23 mouse cellular contexts compared by ENCODE assay signal in the genomic region with DNA sequence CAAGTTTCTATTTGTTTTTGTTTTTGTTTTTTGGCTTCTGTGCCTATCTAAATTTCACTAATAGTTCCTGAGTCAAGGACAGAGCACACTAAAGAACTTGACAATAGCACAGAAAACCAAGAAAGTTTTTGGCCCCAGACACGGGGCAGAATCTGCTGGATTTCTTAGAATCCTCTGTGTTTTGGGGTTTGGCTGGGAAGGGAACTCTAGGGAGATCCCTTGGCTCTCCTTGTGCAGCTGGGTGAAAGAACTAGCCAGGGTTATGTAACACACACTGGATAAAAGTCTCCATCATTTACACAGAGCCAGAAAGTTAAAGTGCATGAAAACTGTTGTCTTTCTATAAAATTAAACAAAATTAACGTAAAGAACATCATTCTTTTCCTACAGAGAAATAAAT. TPM values are rescaled to one million over a fixed set of nuclear protein-coding genes. Genes with fewer than 3 reads are reported as not detected.
DNase-seq lines count a peak whose midpoint lies in the region; ATAC-seq lines count a peak whose summit lies in the region.
"Had no signal": no experiment of that assay in that cellular context is flagged by ENCODE, and none has a peak within 500 bp of the region (broad histone marks: within the 10 kb centered on the region; RNA-seq: fewer than 3 reads in every experiment).

No protein-coding gene starts in this region.

- H3K4me1 ChIP-seq in midbrain, embryonic 15.5 days = no peaks in the 10 kb centered on the region
- H3K4me1 ChIP-seq: forebrain, embryonic 15.5 days; limb, embryonic 12.5 days; liver, embryonic 13.5 days; midbrain, embryonic 12.5 days had no signal

- H3K4me2 ChIP-seq in midbrain, embryonic 15.5 days = no peak overlapping the region
- H3K4me2 ChIP-seq: forebrain, embryonic 15.5 days; hindbrain, embryonic 14.5 days; limb, embryonic 12.5 days; liver, embryonic 13.5 days; midbrain, embryonic 12.5 days had no signal

- no peak for DNase-seq in frontal cortex, postnatal 36 days (ENCODE audit: low spot score in 2 of 2)
- peak; percentile 5 for DNase-seq in testis, postnatal 14 days (ENCODE audit: low spot score)
- no peak for DNase-seq in testis, postnatal 10 days (ENCODE audit: low spot score)
- DNase-seq in gastrocnemius, postnatal 25 days = peak; percentile 41
- no peak for DNase-seq in spleen, adult 18-20 months
- DNase-seq: B cell, adult 2 months; cerebellum, adult 11-12 months; cerebellum, postnatal 14 days; kidney, adult 18-20 months; kidney, postnatal 4 days; liver, embryonic 13.5 days; lung, adult 2 months had no signal

- no peaks in the 10 kb centered on the region for H3K27me3 ChIP-seq in midbrain, embryonic 15.5 days (replicated peaks)
- H3K27me3 ChIP-seq: CH12.LX; forebrain, embryonic 15.5 days; limb, embryonic 12.5 days; liver, embryonic 13.5 days; midbrain, embryonic 12.5 days had no signal

- H3K36me3 ChIP-seq in midbrain, embryonic 15.5 days (replicated peaks) = no peaks in the 10 kb centered on the region
- H3K36me3 ChIP-seq: forebrain, embryonic 15.5 days; G1E; limb, embryonic 12.5 days; liver, embryonic 13.5 days; midbrain, embryonic 12.5 days had no signal

- H3K4me3 ChIP-seq in midbrain, embryonic 15.5 days = no peak overlapping the region
- H3K4me3 ChIP-seq: forebrain, embryonic 15.5 days; limb, embryonic 12.5 days; liver, embryonic 13.5 days; midbrain, embryonic 12.5 days had no signal

- ATAC-seq in frontal cortex, adult (ENCODE audit: low TSS enrichment) = peak; percentile 36; the same call in 1 of the 2 replicates
- no peak for ATAC-seq in midbrain, embryonic 15.5 days (replicated peaks)
- ATAC-seq: forebrain, embryonic 15.5 days; inflammation-experienced regulatory T-cells, adult 6 months; Patski had no signal

- H3K9me3 ChIP-seq in midbrain, embryonic 15.5 days = no peaks in the 10 kb centered on the region
- H3K9me3 ChIP-seq: forebrain, embryonic 15.5 days; G1E; limb, embryonic 12.5 days; liver, embryonic 13.5 days; midbrain, embryonic 12.5 days had no signal

- H3K9ac ChIP-seq in midbrain, embryonic 15.5 days = no peak overlapping the region
- H3K9ac ChIP-seq: forebrain, embryonic 15.5 days; hindbrain, embryonic 14.5 days; limb, embryonic 12.5 days; liver, embryonic 13.5 days; midbrain, embryonic 12.5 days had no signal

- 84% methylated on average over 2 of the region's 2 CpGs for WGBS in midbrain, embryonic 15.5 days

- no peak overlapping the region for H3K27ac ChIP-seq in midbrain, embryonic 15.5 days
- H3K27ac ChIP-seq: forebrain, embryonic 15.5 days; hindbrain, embryonic 14.5 days; limb, embryonic 12.5 days; liver, embryonic 13.5 days; midbrain, embryonic 12.5 days; stomach, postnatal 0 days had no signal

RNA-seq across cellular contexts. Expression of gene Rnf146, which starts 52.1 kb away (rescaled TPM):
- 10 to 100 TPM; 44.1 to 45.7 TPM for total RNA-seq in gastrocnemius, postnatal 25 days (2021)
- 90.9 and 95.0 TPM in 2 replicates for polyA plus RNA-seq in midbrain, embryonic 15.5 days (2015; fragmentation: Nextera tagmentation; extraction: Ambion mirVana)

Comparison
In these comparisons a context has a peak if more than half of its experiments do, and no peak if none do; other contexts are left out.
1. DNase-seq: peak in testis, postnatal 14 days (single experiment) and gastrocnemius, postnatal 25 days (single experiment); none in frontal cortex, postnatal 36 days (0 of 2), testis, postnatal 10 days (single experiment) and spleen, adult 18-20 months (0 of 2).